In genomic region chr12:71932433-71933386, GRCm38 (mm10) we compare ENCODE assay signal across 10 mouse cellular contexts.
DNase-seq lines count a peak whose midpoint lies in the region; ATAC-seq and TF ChIP-seq lines count a peak whose summit lies in the region.
"Had no signal": no experiment of that assay in that cellular context is flagged by ENCODE, and none has a peak within 500 bp of the region (broad histone marks: within the 10 kb centered on the region; RNA-seq: fewer than 3 reads in every experiment).

No protein-coding gene starts in this region.

- ATAC-seq in lung, postnatal 0 days, result peak; percentile 21; the same call in 1 of the 2 replicates
- peak; percentile 83 for ATAC-seq in intestine, embryonic 15.5 days
- peak; percentile 69 for ATAC-seq in neutrophil, adult 5-6 weeks (ENCODE audit: extremely low read depth, insufficient number of reproducible peaks, low FRiP score, poor library complexity, severe bottlenecking)

- no peak overlapping the region for H3K4me3 ChIP-seq in lung, postnatal 0 days (ENCODE audit: low read depth, low read length)
- H3K4me3 ChIP-seq in lung, adult 2 months (replicated peaks; ENCODE audit: extremely low read depth, low read depth, low read length), result no peak overlapping the region
- no peak overlapping the region for H3K4me3 ChIP-seq in intestine, embryonic 15.5 days (replicated peaks)

- H3K27ac ChIP-seq in lung, postnatal 0 days (ENCODE audit: low read length), result no peak overlapping the region
- no peak overlapping the region for H3K27ac ChIP-seq in intestine, embryonic 15.5 days

- H3K4me2 ChIP-seq in lung, postnatal 0 days (replicated peaks; ENCODE audit: low read depth, low read length), result no peak overlapping the region
- no peak overlapping the region for H3K4me2 ChIP-seq in intestine, embryonic 15.5 days (replicated peaks)

- H3K9me3 ChIP-seq in lung, postnatal 0 days (ENCODE audit: low read length), result no peaks in the 10 kb centered on the region
- H3K9me3 ChIP-seq in intestine, embryonic 15.5 days, result no peaks in the 10 kb centered on the region

- DNase-seq in lung, postnatal 0 days (ENCODE audit: low spot score), result peak; percentile 39
- DNase-seq in lung, adult 2 months, result no peak
- no peak for DNase-seq in layer of hippocampus, adult 9-10 months (ENCODE audit: low spot score)
- DNase-seq in kidney, adult 11 months, result no peak
- no peak for DNase-seq in cerebellum, postnatal 36 days
- no peak for DNase-seq in cerebellum, adult 18-20 months
- DNase-seq: cerebellum, adult 8-10 months; gastrocnemius, postnatal 25 days had no signal

- 47% methylated on average over 9 of the region's 9 CpGs for WGBS in lung, postnatal 0 days
- WGBS in lung, adult 2 months, result 45% methylated on average over 9 of the region's 9 CpGs
- 33% methylated on average over 9 of the region's 9 CpGs for WGBS in intestine, embryonic 15.5 days

- H3K36me3 ChIP-seq in lung, postnatal 0 days (ENCODE audit: insufficient read depth, low read length), result no peaks in the 10 kb centered on the region
- no peaks in the 10 kb centered on the region for H3K36me3 ChIP-seq in intestine, embryonic 15.5 days

- peak; percentile 22 for TF ChIP-seq CTCF in lung, postnatal 0 days (IDR thresholded peaks at IDR 0.05)
- no peak for TF ChIP-seq CTCF in lung, adult 2 months (IDR thresholded peaks at IDR 0.05; ENCODE audit: insufficient read depth, low read length)

- TF ChIP-seq POLR2A in lung, adult 2 months (IDR thresholded peaks at IDR 0.05; ENCODE audit: borderline replicate concordance, extremely low read depth, low read depth, low read length), result no peak

- H3K9ac ChIP-seq in lung, postnatal 0 days (replicated peaks; ENCODE audit: low read depth), result no peak overlapping the region
- H3K9ac ChIP-seq in intestine, embryonic 15.5 days, result no peak overlapping the region

- no peak for TF ChIP-seq EP300 in lung, postnatal 0 days (IDR thresholded peaks at IDR 0.05)

- no peaks in the 10 kb centered on the region for H3K27me3 ChIP-seq in lung, postnatal 0 days (replicated peaks; ENCODE audit: insufficient read depth, low read length)
- no peaks in the 10 kb centered on the region for H3K27me3 ChIP-seq in intestine, embryonic 15.5 days (replicated peaks)

- H3K4me1 ChIP-seq in lung, postnatal 0 days (ENCODE audit: insufficient read depth, low read depth, low read length), result peaks cover 15% of the 10 kb centered on the region; the same call in 1 of the 2 replicates
- peaks cover 16% of the 10 kb centered on the region for H3K4me1 ChIP-seq in lung, adult 2 months (ENCODE audit: control insufficient read depth, insufficient read depth, low read length)
- H3K4me1 ChIP-seq in intestine, embryonic 15.5 days (replicated peaks), result 0 out of 2 replicates have a peak, but pooled peaks cover 4% of the 10 kb centered on the region

Comparison
In these comparisons a context has a peak if more than half of its experiments do, and no peak if none do; other contexts are left out.
1. ATAC-seq: peak in every context shown above with its lines; median percentile 83 in intestine, embryonic 15.5 days; 69 in neutrophil, adult 5-6 weeks; 21 in lung, postnatal 0 days.